Mouse (Mus musculus) MEL (cell line): ENCODE data around the gene Gadd45g. TPM values are rescaled to one million over a fixed set of nuclear protein-coding genes. Genes with fewer than 3 reads are reported as not detected.

ENCODE experiments used
- DNase-seq: peaks from one replicate; pipeline ENCODE4 v3.0.0; 2011; ENCODE audit warnings: low read depth, low spot score
- H3K27ac ChIP-seq: 2 replicates; pipeline ENCODE4 v1.5.1; 2012; ENCODE audit warnings: low read depth, mild to moderate bottlenecking, control low read depth, low read length, moderate library complexity; ENCODE audit not compliant: control insufficient read depth
- H3K27me3 ChIP-seq, 2 experiments: fragments of 150-350 bp in 1 of 2; sonication (generic) in 1 of 2; 2 replicates each; pipeline ENCODE4 v1.6.1; 2012; ENCODE audit warnings: low read length in 2 of 2, mild to moderate bottlenecking in 2 of 2, improper control_type of control experiment in 1 of 2, moderate library complexity in 1 of 2; ENCODE audit not compliant: insufficient read depth in 2 of 2, control insufficient read depth in 1 of 2
- H3K36me3 ChIP-seq, 2 experiments: 2 replicates each; pipeline ENCODE4 v1.6.1; 2012 to 2014; ENCODE audit warnings: low read length in 2 of 2, improper control_type of control experiment in 1 of 2, inconsistent platforms in 1 of 2, mild to moderate bottlenecking in 1 of 2; ENCODE audit not compliant: insufficient read depth in 2 of 2, control insufficient read depth in 1 of 2
- H3K4me1 ChIP-seq, 2 experiments: fragments of 150-350 bp in 1 of 2; sonication (generic) in 1 of 2; 2 replicates each; pipeline ENCODE4 v1.6.1; 2012; ENCODE audit warnings: low read length in 2 of 2, improper control_type of control experiment in 1 of 2, mild to moderate bottlenecking in 1 of 2; ENCODE audit not compliant: insufficient read depth in 2 of 2, control insufficient read depth in 1 of 2
- H3K4me3 ChIP-seq, 2 experiments: fragments of 150-350 bp in 1 of 2; sonication (generic) in 1 of 2; 2 replicates each; pipeline ENCODE4 v1.5.1; 2012; ENCODE audit warnings: low read depth in 2 of 2, low read length in 2 of 2, mild to moderate bottlenecking in 2 of 2, moderate library complexity in 2 of 2, control low read depth in 1 of 2, improper control_type of control experiment in 1 of 2; ENCODE audit not compliant: control insufficient read depth in 1 of 2, insufficient read depth in 1 of 2
- H3K79me2 ChIP-seq: 2 replicates; pipeline ENCODE4 v1.6.1; 2012; ENCODE audit warnings: mild to moderate bottlenecking, low read length, moderate library complexity; ENCODE audit not compliant: control insufficient read depth, poor library complexity, insufficient read depth
- H3K9ac ChIP-seq: 2 replicates; pipeline ENCODE4 v1.6.1; 2012; ENCODE audit warnings: low read depth, mild to moderate bottlenecking, control low read depth, low read length, moderate library complexity; ENCODE audit not compliant: control insufficient read depth, poor library complexity, severe bottlenecking
- H3K9me3 ChIP-seq: fragments of 150-350 bp; sonication (generic); replicated peaks from 2 replicates; pipeline ENCODE4 v1.6.1; 2012; ENCODE audit warnings: mild to moderate bottlenecking, low read length, improper control_type of control experiment, moderate library complexity; ENCODE audit not compliant: insufficient read depth
- BHLHE40 ChIP-seq: IDR thresholded peaks from 2 replicates; pipeline ENCODE4 v1.6.1; 2012; ENCODE audit warnings: low read depth, mild to moderate bottlenecking, inconsistent platforms, low read length, improper control_type of control experiment, borderline replicate concordance
- CHD1 ChIP-seq: IDR thresholded peaks from 2 replicates; pipeline ENCODE4 v1.6.1; 2012; ENCODE audit warnings: low read depth, mild to moderate bottlenecking, inconsistent platforms, low read length, improper control_type of control experiment
- CHD2 ChIP-seq: IDR thresholded peaks from 2 replicates; pipeline ENCODE4 v1.6.1; 2011; ENCODE audit warnings: low read length, improper control_type of control experiment
- E2F4 ChIP-seq: IDR thresholded peaks from 2 replicates; pipeline ENCODE4 v1.6.1; 2011; ENCODE audit warnings: low read depth, low read length, improper control_type of control experiment, borderline replicate concordance
- ETS1 ChIP-seq: IDR thresholded peaks from 2 replicates; pipeline ENCODE4 v1.6.1; 2012; ENCODE audit warnings: low read depth, mild to moderate bottlenecking, inconsistent platforms, low read length, improper control_type of control experiment, moderate library complexity
- GABPA ChIP-seq: IDR thresholded peaks from 2 replicates; pipeline ENCODE4 v1.6.1; 2012; ENCODE audit warnings: low read depth, mild to moderate bottlenecking, inconsistent platforms, low read length, improper control_type of control experiment, moderate library complexity
- GATA1 ChIP-seq: IDR thresholded peaks from 2 replicates; pipeline ENCODE4 v1.6.1; 2011; ENCODE audit warnings: low read depth, low read length, improper control_type of control experiment
- JUND ChIP-seq: IDR thresholded peaks from 2 replicates; pipeline ENCODE4 v1.6.1; 2011; ENCODE audit warnings: low read depth, mild to moderate bottlenecking, improper control_type of control experiment, low read length
- MEF2A ChIP-seq: IDR thresholded peaks from 2 replicates; pipeline ENCODE4 v1.6.1; 2014; ENCODE audit warnings: low read depth, mild to moderate bottlenecking, inconsistent platforms, low read length, improper control_type of control experiment; ENCODE audit not compliant: poor library complexity, insufficient replicate concordance, severe bottlenecking; ENCODE audit errors: extremely low read depth
- MXI1 ChIP-seq: IDR thresholded peaks from 2 replicates; pipeline ENCODE4 v1.6.1; 2011; ENCODE audit warnings: mild to moderate bottlenecking, low read depth, low read length, improper control_type of control experiment
- POLR2AphosphoS2 ChIP-seq: IDR thresholded peaks from 2 replicates; pipeline ENCODE4 v1.6.1; 2011; ENCODE audit warnings: low read length, improper control_type of control experiment
- POLR2AphosphoS5 ChIP-seq: IDR thresholded peaks from 2 replicates; pipeline ENCODE4 v1.6.1; 2012; ENCODE audit warnings: low read depth, borderline replicate concordance, mild to moderate bottlenecking, inconsistent platforms, low read length, moderate library complexity, mixed read lengths
- RAD21 ChIP-seq: IDR thresholded peaks from 2 replicates; pipeline ENCODE4 v1.6.1; 2011; ENCODE audit warnings: mild to moderate bottlenecking, low read depth, low read length, improper control_type of control experiment
- SIN3A ChIP-seq: IDR thresholded peaks from 2 replicates; pipeline ENCODE4 v1.6.1; 2012; ENCODE audit warnings: low read length, improper control_type of control experiment, inconsistent platforms
- TAL1 ChIP-seq: IDR thresholded peaks from 2 replicates; pipeline ENCODE4 v1.6.1; 2012; ENCODE audit warnings: mild to moderate bottlenecking, inconsistent platforms, low read length, moderate library complexity, mixed read lengths
- TBP ChIP-seq: IDR thresholded peaks from 2 replicates; pipeline ENCODE4 v1.8.0; 2011; ENCODE audit warnings: low read depth, low read length, improper control_type of control experiment
- TCF12 ChIP-seq: IDR thresholded peaks from 2 replicates; pipeline ENCODE4 v1.6.1; 2014; ENCODE audit warnings: low read depth, mild to moderate bottlenecking, inconsistent platforms, low read length, improper control_type of control experiment, moderate library complexity
- UBTF ChIP-seq: IDR thresholded peaks from 2 replicates; pipeline ENCODE4 v1.6.1; 2012; ENCODE audit warnings: low read depth, mild to moderate bottlenecking, inconsistent platforms, low read length, improper control_type of control experiment, moderate library complexity, borderline replicate concordance; ENCODE audit not compliant: insufficient read depth
- USF1 ChIP-seq: IDR thresholded peaks from 2 replicates; pipeline ENCODE4 v1.6.1; 2014; ENCODE audit warnings: low read depth, mild to moderate bottlenecking, inconsistent platforms, low read length, improper control_type of control experiment, moderate library complexity
- USF2 ChIP-seq, 2 experiments: IDR thresholded peaks; 2 replicates each; pipeline ENCODE4 v1.6.1; 2011 to 2012; ENCODE audit warnings: improper control_type of control experiment in 2 of 2, low read length in 2 of 2, borderline replicate concordance in 1 of 2, inconsistent platforms in 1 of 2, low read depth in 1 of 2, mild to moderate bottlenecking in 1 of 2; ENCODE audit not compliant: insufficient read depth in 1 of 2
- ZKSCAN1 ChIP-seq: IDR thresholded peaks from 2 replicates; pipeline ENCODE4 v1.6.1; 2012; ENCODE audit warnings: low read depth, mild to moderate bottlenecking, inconsistent platforms, low read length, improper control_type of control experiment, moderate library complexity
- ZMIZ1 ChIP-seq: IDR thresholded peaks from 2 replicates; pipeline ENCODE4 v1.6.1; 2012; ENCODE audit warnings: low read depth, mild to moderate bottlenecking, inconsistent platforms, low read length, improper control_type of control experiment, moderate library complexity
- ZNF384 ChIP-seq: IDR thresholded peaks from 2 replicates; pipeline ENCODE4 v1.6.1; 2012; ENCODE audit warnings: low read depth, mild to moderate bottlenecking, inconsistent platforms, low read length, improper control_type of control experiment
- polyA plus RNA-seq, 2 experiments: library from polyadenylated mRNA; stranded (reverse) in 1 of 2; unstranded in 1 of 2; fragments of >175 nt in 1 of 2; fragments of >200 nt in 1 of 2; gene quantifications; 2 replicates each; pipeline versions ENCODE4 v1.2.1 to v1.2.4; 2012; ENCODE audit warnings: low replicate concordance in 2 of 2, low read depth in 1 of 2; ENCODE audit not compliant: insufficient read length in 2 of 2, insufficient read depth in 1 of 2, missing spikeins in 1 of 2
- total RNA-seq: library from RNA; depleted of rRNA; stranded (reverse); fragments of 300-350 nt; gene quantifications from 2 replicates; pipeline ENCODE4 v1.2.3, GENCODE M21; 2012

Gene Gadd45g
- total and polyA plus RNA-seq, 3 experiments: 7.2 to 11.0 TPM; not detected in 1

- no peak for DNase-seq
These were observed 45.6 kb upstream of the Gadd45g start for GRCm38 (mm10) chr13:51800921-51801320.

DNA sequence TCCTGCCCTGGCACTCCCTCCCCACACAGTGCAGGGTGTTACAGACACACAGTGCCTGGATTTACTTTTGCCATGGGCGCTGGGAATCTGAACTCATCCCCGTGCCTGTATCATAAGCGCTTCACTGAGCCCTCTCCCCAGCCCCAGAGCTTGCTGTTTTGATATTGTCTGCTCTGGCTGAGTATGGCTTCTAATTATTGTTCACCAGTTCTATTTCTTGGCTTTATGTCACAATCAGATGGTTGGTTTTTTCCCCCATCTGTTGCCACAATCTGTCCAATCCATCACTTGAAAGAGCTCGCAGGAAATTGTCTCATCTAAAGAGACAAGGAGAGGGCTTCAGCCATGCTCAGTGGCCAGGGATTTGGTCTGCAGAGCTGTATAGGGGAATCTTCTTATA is 40.8 kb upstream of the Gadd45g start:
- no peak overlapping the region for H3K27ac ChIP-seq
- DNase-seq: no peak
- no peaks in the 10 kb centered on the region; a peak in 1 of 4 replicates for H3K36me3 ChIP-seq
- H3K4me1 ChIP-seq: no peaks in the 10 kb centered on the region; a peak in 1 of 4 replicates
- H3K27me3 ChIP-seq: no peaks in the 10 kb centered on the region; a peak in 1 of 4 replicates
- H3K9me3 ChIP-seq: no peaks in the 10 kb centered on the region
- no peaks in the 10 kb centered on the region for H3K79me2 ChIP-seq
- H3K9ac ChIP-seq: no peak overlapping the region
- H3K4me3 ChIP-seq: no peak overlapping the region
- no peak for TF ChIP-seq POLR2AphosphoS5
- TF ChIP-seq MEF2A: no peak
- no peak for TF ChIP-seq USF1
- no peak for TF ChIP-seq RAD21
- TF ChIP-seq E2F4: no peak
- TF ChIP-seq TAL1: no peak
- no peak for TF ChIP-seq USF2 (IDR thresholded peaks at IDR 0.05; ENCODE audit: borderline replicate concordance in 1 of 2, insufficient read depth in 1 of 2, low read depth in 1 of 2, low read length in 2 of 2)
- no peak for TF ChIP-seq ZNF384
- no peak for TF ChIP-seq CHD2
- no peak for TF ChIP-seq ZKSCAN1
- TF ChIP-seq MXI1: no peak
- no peak for TF ChIP-seq TCF12
- no peak for TF ChIP-seq BHLHE40
- TF ChIP-seq JUND: no peak
- no peak for TF ChIP-seq ETS1
- no peak for TF ChIP-seq SIN3A
- no peak for TF ChIP-seq UBTF

More at GRCm38 (mm10) chr13:51800921-51801320, 45.6 kb upstream of the Gadd45g start:
- no peak overlapping the region for H3K4me3 ChIP-seq
- H3K79me2 ChIP-seq: no peaks in the 10 kb centered on the region
- H3K27ac ChIP-seq: no peak overlapping the region
- no peaks in the 10 kb centered on the region for H3K27me3 ChIP-seq
- TF ChIP-seq ZMIZ1 (no peak), CHD1 (no peak), UBTF (no peak), SIN3A (no peak), GATA1 (no peak), E2F4 (no peak), POLR2AphosphoS2 (no peak), MXI1 (no peak), GABPA (no peak), TBP (no peak)
- no peaks in the 10 kb centered on the region for H3K9me3 ChIP-seq
- H3K9ac ChIP-seq: no peak overlapping the region
- H3K36me3 ChIP-seq: peaks cover 0 to 13% of the 10 kb centered on the region in 2 experiments; a peak in 2 of 4 replicates
- peaks cover 14 to 25% of the 10 kb centered on the region in 2 experiments for H3K4me1 ChIP-seq
